Mouse (Mus musculus): ENCODE measurements around the gene Angptl2.

Angptl2 gene

GRCm38 (mm10) chr2:33215700-33216509, at the start of gene Angptl2:
Gene Angptl2, plus strand, starts transcription at chr2:33216069.
- peak; percentile 86 for DNase-seq

DNA sequence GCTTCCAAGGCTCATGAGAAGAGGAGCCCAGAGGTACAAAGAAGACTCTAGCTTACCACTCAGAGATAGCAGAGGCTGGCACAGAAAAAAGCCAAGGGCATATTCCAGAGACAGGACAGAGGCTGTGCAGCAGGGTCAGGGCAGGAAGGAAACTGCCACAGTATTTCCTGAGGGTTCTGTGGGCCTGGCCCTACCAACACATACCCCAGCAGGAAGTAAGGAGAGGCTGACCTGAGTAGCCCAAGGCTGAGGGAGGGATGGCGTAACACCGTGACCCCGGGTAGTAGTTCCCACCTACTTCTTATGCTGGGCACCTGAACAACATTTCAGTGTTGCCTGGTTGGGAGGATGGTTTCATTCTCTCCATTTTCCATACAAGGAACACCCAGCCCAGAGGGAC, 48.8 kb upstream of the Angptl2 start:
- no peak for DNase-seq

- no peak for DNase-seq
These were observed 46.4 kb upstream of the Angptl2 start for GRCm38 (mm10) chr2:33169445-33169844.

DNA sequence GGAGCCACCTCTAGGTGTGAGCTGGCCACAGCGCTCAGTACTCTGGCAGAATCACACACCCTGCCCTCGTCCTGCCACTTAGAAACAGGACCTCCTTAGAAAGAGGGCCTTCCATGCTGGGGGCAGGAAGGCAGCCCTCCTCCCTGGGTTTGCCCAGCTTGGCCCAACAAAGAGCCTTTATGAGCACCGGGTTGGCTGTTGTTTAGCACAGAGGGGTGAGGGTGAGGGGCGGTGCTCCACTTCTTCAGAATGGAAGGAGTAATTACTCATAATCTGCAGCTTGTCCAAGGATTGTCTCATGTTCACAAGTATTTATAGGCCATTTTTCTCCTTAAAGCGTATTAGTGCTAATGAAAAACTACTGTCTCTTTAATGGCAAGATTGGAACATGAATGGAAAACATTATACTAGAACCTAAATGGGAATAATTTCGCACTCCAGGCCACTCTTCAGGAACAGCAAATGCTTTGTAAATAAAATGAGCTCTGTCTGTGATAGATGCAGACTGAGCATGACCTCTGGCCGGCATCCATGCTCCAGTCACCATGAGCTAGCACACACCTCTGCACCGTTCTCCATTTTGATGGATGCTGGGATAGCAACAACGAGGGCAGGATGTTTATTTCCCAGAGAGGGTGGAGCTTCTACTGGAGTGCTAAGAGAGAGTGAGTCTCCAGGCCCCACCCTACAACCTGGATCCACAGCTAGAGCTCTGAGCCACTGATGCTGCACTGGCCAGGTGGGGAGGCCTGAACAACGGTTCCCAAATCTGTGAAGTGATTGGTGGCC, 44.9 kb upstream of the Angptl2 start:
- DNase-seq, result no peak

GRCm38 (mm10) chr2:33173126-33173525, 42.7 kb upstream of the Angptl2 start:
- DNase-seq, result no peak

GRCm38 (mm10) chr2:33173686-33174085, 42.2 kb upstream of the Angptl2 start:
- DNase-seq, result no peak

DNA sequence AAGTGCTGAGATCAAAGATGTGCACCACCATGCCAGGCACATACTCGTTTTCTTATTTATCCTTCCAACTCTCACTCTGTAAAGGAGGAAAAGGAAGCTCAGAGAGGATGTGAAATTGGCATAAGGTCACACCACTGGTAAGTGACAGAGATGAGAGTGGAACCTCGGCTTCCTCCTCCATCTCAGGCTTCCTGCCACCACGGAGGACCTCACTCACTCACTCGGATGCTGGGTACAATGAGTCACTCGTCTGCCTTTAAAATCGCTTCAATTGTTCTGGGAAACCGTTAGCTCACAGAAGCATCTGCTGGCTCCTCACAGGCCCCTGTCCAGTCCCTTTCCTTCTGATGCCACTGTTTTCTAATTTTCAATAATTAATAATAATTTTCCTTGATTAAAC, 39.4 kb upstream of the Angptl2 start:
- no peak for DNase-seq

GRCm38 (mm10) chr2:33176921-33177320, 38.9 kb upstream of the Angptl2 start:
- no peak for DNase-seq

DNA sequence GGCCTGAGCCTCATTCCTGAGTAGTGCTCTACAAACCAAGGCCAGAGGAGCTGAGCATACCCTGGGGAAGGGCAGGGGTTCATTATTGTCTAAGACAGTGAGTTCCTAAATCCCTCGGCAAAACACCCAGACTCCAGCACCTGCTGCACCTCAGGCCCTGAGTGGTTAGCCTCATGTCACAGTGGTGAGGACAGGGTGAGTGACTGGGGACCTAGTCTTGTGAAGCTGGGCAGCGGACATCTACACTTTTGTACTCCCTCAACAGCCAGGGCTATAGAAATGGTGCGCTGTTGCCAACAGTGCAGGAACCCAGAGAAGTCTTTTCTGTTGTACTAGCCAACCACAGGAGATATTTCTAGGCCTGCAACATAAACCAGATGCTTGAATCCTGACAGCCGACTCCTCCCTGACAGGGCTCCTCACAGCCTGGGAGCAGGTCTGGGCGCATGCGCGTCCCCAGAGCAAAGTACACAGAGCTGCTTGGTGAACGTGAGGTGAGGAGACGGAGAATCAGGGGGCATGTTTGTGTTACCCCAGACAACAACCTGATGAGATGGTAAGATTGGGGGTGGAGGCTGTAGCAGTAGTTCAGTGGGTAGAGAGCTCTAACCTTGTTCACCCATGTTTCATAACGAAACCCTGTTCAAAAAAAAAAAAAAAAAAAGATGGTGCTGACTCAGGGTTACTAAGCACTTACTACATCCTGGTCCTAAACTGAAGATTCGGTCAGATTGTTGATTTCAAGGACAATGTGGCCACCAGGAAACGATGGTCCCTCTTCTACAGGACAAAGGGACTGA, 38.2 kb upstream of the Angptl2 start:
- DNase-seq, result no peak

GRCm38 (mm10) chr2:33178243-33178932, 37.5 kb upstream of the Angptl2 start:
- no peak for DNase-seq

- no peak for DNase-seq
These were observed 36.5 kb upstream of the Angptl2 start for GRCm38 (mm10) chr2:33179171-33179929.

- DNase-seq, result no peak
These were observed 35.8 kb upstream of the Angptl2 start for GRCm38 (mm10) chr2:33179930-33180630.

GRCm38 (mm10) chr2:33183321-33183720, 32.5 kb upstream of the Angptl2 start:
- no peak for DNase-seq

GRCm38 (mm10) chr2:33184641-33185040, 31.2 kb upstream of the Angptl2 start:
- peak; percentile 51 for DNase-seq

DNA sequence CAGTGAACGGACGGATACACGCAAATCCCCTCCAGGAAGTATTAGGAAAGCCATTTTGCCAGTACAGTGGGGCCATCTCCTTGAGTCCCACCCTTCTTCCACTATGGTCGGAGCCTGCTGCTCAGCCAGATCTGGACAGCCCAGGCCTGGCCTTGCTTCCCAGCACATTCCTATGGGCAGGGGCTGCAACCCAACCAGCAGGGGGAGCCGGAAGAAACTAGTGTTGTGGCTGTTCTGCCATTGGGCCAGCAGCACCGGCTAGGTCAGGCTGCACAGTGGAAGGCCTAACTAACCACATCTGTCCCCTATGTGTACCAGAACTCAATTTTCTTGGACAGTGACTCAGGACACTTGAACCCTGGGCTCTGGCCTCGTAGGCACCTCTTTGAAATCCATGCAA, 30.6 kb upstream of the Angptl2 start:
- DNase-seq, result peak; percentile 70

DNA sequence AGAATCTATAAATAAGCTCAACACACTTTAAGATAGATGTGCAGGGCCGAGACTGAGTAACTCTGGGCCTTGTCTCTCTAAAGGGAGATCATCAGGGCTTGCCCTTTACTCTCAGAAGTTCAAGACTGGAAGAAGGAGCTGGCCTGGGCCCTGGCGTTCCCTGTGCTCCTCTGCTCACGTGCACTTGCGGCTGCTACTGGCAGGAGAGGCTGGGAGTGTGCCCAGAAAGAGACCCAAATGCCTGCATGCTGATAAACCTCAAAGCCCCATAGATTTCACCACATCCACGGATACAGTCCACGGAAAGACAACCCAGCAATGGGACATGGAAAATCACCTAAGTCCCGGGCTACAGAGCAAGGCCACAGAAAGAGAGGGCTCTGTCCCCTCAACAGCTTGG, 29.4 kb upstream of the Angptl2 start:
- DNase-seq, result no peak

- DNase-seq, result no peak
These were observed 28.0 kb upstream of the Angptl2 start for GRCm38 (mm10) chr2:33187874-33188273.

DNA sequence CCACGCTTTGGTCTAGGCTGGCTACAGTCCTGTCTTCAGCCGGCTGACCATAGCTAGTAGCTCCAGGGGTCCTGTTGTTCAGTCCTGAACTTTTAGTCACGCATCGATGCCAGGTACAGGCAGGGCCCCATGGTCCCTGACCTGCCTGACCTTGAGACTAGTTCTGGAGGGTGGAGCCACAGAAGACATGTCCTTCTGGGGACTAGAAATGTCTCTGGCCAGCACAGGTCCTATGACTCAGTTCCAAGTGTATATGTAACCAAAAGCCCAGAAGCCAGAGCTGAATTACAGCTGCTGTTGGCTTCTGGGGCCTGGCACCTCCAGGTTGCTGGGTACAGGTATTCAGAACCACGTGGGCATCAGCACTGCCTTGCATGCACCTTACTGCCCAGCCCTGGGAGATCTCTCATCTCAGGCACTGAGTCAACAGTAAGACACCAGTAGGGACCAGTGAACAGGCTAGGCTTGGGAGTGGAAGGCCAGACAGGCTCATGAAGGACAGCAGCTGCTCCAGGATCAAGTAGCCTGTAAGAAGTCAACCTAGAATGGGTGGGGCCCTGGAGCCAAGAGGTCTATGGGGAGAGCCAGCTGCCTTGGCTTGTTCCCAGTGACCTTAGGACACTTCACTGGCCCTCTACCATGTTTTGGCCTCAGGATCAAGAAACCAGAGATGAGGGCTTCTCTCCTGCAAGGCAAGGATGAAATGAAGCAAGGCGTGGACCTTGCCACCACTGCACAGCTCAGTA, 26.8 kb upstream of the Angptl2 start:
- DNase-seq, result no peak

DNA sequence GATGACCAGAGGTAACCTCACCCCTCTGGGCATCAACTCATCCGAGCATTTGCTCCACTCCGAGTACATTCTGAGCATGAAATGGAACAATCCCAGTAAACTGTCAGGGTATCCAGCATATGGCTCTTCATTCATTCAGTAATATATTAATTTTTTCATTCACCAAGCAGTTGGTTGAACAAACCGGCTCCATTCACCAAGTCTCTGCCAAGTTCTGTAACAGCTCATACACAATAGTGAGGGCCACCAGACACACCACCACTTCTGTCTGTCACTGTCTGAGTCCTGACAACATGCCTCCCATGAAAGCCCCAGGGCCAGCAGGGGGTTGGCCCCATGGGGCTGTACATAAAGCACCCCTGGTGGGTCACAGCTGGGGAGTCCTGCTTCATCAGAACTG, 25.9 kb upstream of the Angptl2 start:
- no peak for DNase-seq

DNA sequence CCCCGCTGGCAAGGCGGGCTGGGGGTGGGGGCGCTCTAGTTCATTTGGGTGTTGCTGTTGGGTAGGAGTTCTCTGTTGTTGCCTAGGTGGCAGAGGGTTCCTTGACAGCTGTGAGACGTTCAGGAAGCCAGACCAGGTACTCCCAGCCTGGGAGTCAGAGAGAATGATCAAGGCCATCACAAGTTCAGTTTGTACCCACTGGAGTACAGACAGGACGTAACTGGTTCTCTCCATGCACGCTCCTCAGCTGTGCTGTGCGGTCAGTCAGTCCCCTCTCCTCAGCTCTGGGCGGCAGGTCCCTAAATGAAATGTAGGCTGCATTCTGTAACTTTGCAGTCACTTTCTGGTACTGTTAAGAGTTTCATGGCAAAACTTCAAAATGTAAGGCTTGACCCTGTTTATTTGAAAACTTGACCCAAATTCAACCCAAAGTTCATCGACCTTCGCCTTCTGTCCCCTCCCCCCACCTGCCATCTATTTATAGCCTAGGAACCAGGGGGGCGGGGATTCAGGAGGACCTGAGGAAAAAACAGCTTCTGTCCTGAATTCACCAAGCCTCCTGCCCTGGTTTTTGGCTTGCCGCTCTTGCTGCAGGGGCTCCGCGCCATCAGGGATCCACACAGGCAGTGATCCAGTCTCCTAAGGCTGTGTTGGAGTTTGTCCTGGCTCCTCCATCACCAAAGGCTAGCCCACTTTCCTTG, 15.4 kb upstream of the Angptl2 start:
- no peak for DNase-seq
